Mouse (Mus musculus) embryonic facial prominence, embryonic 14.5 days (tissue): ENCODE results near the gene Rpl36. TPM values are rescaled to one million over a fixed set of nuclear protein-coding genes. Genes with fewer than 3 reads are reported as not detected.
"Not testable (repeated sequence)": the region's sequence is repeated elsewhere in the genome, so short reads cannot be mapped to it uniquely, and the experiment has no call there.

Experiments
- ATAC-seq: fragments of 200-750 bp; cut with Nextera tagmentation; 2 replicates; pipeline ENCODE4 v1.8.0; 2017; ENCODE audit warnings: low read depth, moderate number of reproducible peaks, moderate TSS enrichment
- DNase-seq: peaks from one replicate; pipeline ENCODE4 v3.0.0-alpha.2; 2015; ENCODE audit warnings: low spot score
- H3K27ac ChIP-seq: fragments of 300-500 bp; sonication (generic); replicated peaks from 2 replicates; pipeline ENCODE4 v1.5.1; 2014; ENCODE audit warnings: low read depth, mild to moderate bottlenecking, low read length, moderate library complexity
- H3K27me3 ChIP-seq: fragments of 300-500 bp; sonication (generic); replicated peaks from 2 replicates; pipeline ENCODE4 v1.6.1; 2014; ENCODE audit warnings: low read length; ENCODE audit not compliant: control insufficient read depth, insufficient read depth
- H3K36me3 ChIP-seq: fragments of 300-500 bp; sonication (generic); 2 replicates; pipeline ENCODE4 v1.6.1; 2014; ENCODE audit warnings: low read length, mixed read lengths; ENCODE audit not compliant: control insufficient read depth, insufficient read depth
- H3K4me1 ChIP-seq: fragments of 300-500 bp; sonication (generic); 2 replicates; pipeline ENCODE4 v1.6.1; 2014; ENCODE audit warnings: antibody characterized with exemption, low read length; ENCODE audit not compliant: control insufficient read depth, insufficient read depth
- H3K4me2 ChIP-seq: fragments of 300-500 bp; sonication (generic); 2 replicates; pipeline ENCODE4 v1.6.1; 2014; ENCODE audit warnings: low read depth, mild to moderate bottlenecking, low read length, moderate library complexity, mixed read lengths
- H3K4me3 ChIP-seq: fragments of 300-500 bp; sonication (generic); 2 replicates; pipeline ENCODE4 v1.5.1; 2014; ENCODE audit warnings: low read depth, mild to moderate bottlenecking, low read length
- H3K9ac ChIP-seq: fragments of 300-500 bp; sonication (generic); 2 replicates; pipeline ENCODE4 v1.6.1; 2014; ENCODE audit warnings: low read depth, mild to moderate bottlenecking, low read length, moderate library complexity, mixed read lengths
- H3K9me3 ChIP-seq: fragments of 300-500 bp; sonication (generic); 2 replicates; pipeline ENCODE4 v1.6.1; 2016; ENCODE audit warnings: low read length; ENCODE audit not compliant: control insufficient read depth
- WGBS: fragments of 180-500 bp; shearing (Covaris S2); extraction: QIAGEN DNeasy Blood & Tissue Kit; methylation state at CpG from one replicate; pipeline ENCODE4 v1.1.7; 2014; 5-methylcytosine and 5-hydroxymethylcytosine counted together
- polyA plus RNA-seq: library from polyadenylated mRNA; unstranded; fragments of >200 nt; fragmentation: Nextera tagmentation; extraction: Ambion mirVana; gene quantifications from 2 replicates; pipeline ENCODE4 v1.2.1, GENCODE M21; 2014

Rpl36 gene
- polyA plus RNA-seq, 1 experiment from 2014 or later = 2,222 TPM

GRCm38 (mm10) chr17:56613893-56614292, 677 bp downstream of the Rpl36 start:
- Histone ChIP-seq H3K4me2 (peak overlapping the region; percentile 93), H3K4me3 (peak overlapping the region; percentile 70), H3K9ac (peak overlapping the region; percentile 82), H3K27ac (peak overlapping the region; percentile 91), H3K4me1 (peaks cover 12% of the 10 kb centered on the region; the same call in 1 of the 2 replicates), H3K36me3 (peaks cover 48% of the 10 kb centered on the region)
- not testable (repeated sequence) for ATAC-seq, DNase-seq, H3K27me3 ChIP-seq, H3K9me3 ChIP-seq
- 0% methylated on average over 21 of the region's 26 CpGs for WGBS

- ATAC-seq (no peak), DNase-seq (no peak)
- peak overlapping the region; percentile 91; the same call in 1 of the 2 replicates for H3K27ac ChIP-seq
Measured at GRCm38 (mm10) chr17:56614391-56615135, 1.3 kb downstream of the Rpl36 start.

GRCm38 (mm10) chr17:56615136-56615784, 2.0 kb downstream of the Rpl36 start:
- DNase-seq (no peak), ATAC-seq (no peak)
- WGBS = 84% methylated on average over 11 of the region's 11 CpGs
- peaks cover 7% of the 10 kb centered on the region; the same call in 1 of the 2 replicates for H3K4me1 ChIP-seq
- H3K9me3 ChIP-seq = no peaks in the 10 kb centered on the region
- peak overlapping the region; percentile 82; the same call in 1 of the 2 replicates for H3K9ac ChIP-seq
- no peak overlapping the region for H3K27ac ChIP-seq
- H3K4me3 ChIP-seq = peak overlapping the region; percentile 70
- H3K36me3 ChIP-seq = peaks cover 62% of the 10 kb centered on the region
- H3K4me2 ChIP-seq = peak overlapping the region; percentile 93
- H3K27me3 ChIP-seq = no peaks in the 10 kb centered on the region

More at GRCm38 (mm10) chr17:56614391-56615135, 1.3 kb downstream of the Rpl36 start:
- Histone ChIP-seq H3K36me3 (peaks cover 55% of the 10 kb centered on the region), H3K9ac (peak overlapping the region; percentile 82), H3K4me3 (peak overlapping the region; percentile 70), H3K27me3 (no peaks in the 10 kb centered on the region), H3K4me2 (peak overlapping the region; percentile 93), H3K9me3 (no peaks in the 10 kb centered on the region), H3K4me1 (peaks cover 9% of the 10 kb centered on the region; the same call in 1 of the 2 replicates)
- WGBS = 26% methylated on average over 14 of the region's 14 CpGs

- H3K4me1 ChIP-seq = peaks cover 5% of the 10 kb centered on the region; the same call in 1 of the 2 replicates
- ATAC-seq = no peak
- DNase-seq = no peak
- no peak overlapping the region for H3K4me3 ChIP-seq
- no peaks in the 10 kb centered on the region for H3K27me3 ChIP-seq
- H3K27ac ChIP-seq = no peak overlapping the region
- no peaks in the 10 kb centered on the region for H3K9me3 ChIP-seq
- no peak overlapping the region for H3K4me2 ChIP-seq
- WGBS = 89% methylated on average over 4 of the region's 4 CpGs
- peaks cover 67% of the 10 kb centered on the region for H3K36me3 ChIP-seq
- H3K9ac ChIP-seq = no peak overlapping the region
Measured at GRCm38 (mm10) chr17:56615792-56616191, 2.6 kb downstream of the Rpl36 start.

- Histone ChIP-seq H3K4me3 (no peak overlapping the region), H3K27ac (no peak overlapping the region), H3K9ac (no peak overlapping the region), H3K36me3 (peaks cover 74% of the 10 kb centered on the region), H3K4me2 (no peak overlapping the region), H3K9me3 (no peaks in the 10 kb centered on the region), H3K27me3 (no peaks in the 10 kb centered on the region), H3K4me1 (peaks cover 5% of the 10 kb centered on the region; the same call in 1 of the 2 replicates)
- no peak for DNase-seq
- ATAC-seq = no peak
- WGBS = 89% methylated on average over 3 of the region's 3 CpGs
Measured at GRCm38 (mm10) chr17:56616725-56617124, 3.5 kb downstream of the Rpl36 start.

- H3K9me3 ChIP-seq = no peaks in the 10 kb centered on the region
Measured at GRCm38 (mm10) chr17:56617628-56618027, 4.4 kb downstream of the Rpl36 start.

GRCm38 (mm10) chr17:56625495-56625894, 12.3 kb downstream of the Rpl36 start:
- Histone ChIP-seq H3K27ac (no peak overlapping the region), H3K4me2 (peak overlapping the region; percentile 96), H3K36me3 (peaks cover 43% of the 10 kb centered on the region), H3K27me3 (no peaks in the 10 kb centered on the region), H3K4me3 (peak overlapping the region; percentile 97; the same call in 1 of the 2 replicates), H3K9ac (no peak overlapping the region), H3K4me1 (peaks cover 7% of the 10 kb centered on the region; the same call in 1 of the 2 replicates), H3K9me3 (no peaks in the 10 kb centered on the region)
- DNase-seq (no peak), ATAC-seq (no peak)
- WGBS = 77% methylated on average over 3 of the region's 3 CpGs

More at GRCm38 (mm10) chr17:56617628-56618027, 4.4 kb downstream of the Rpl36 start:
- Histone ChIP-seq H3K4me3 (no peak overlapping the region), H3K4me2 (no peak overlapping the region), H3K36me3 (peaks cover 83% of the 10 kb centered on the region), H3K27me3 (no peaks in the 10 kb centered on the region), H3K27ac (no peak overlapping the region), H3K9ac (no peak overlapping the region), H3K4me1 (peaks cover 5% of the 10 kb centered on the region; the same call in 1 of the 2 replicates)
- 92% methylated on average over 8 of the region's 8 CpGs for WGBS
- DNase-seq = no peak
- ATAC-seq = no peak

- ATAC-seq (peak; percentile 13; the same call in 1 of the 2 replicates), DNase-seq (no peak)
- Histone ChIP-seq H3K4me2 (peak overlapping the region; percentile 96), H3K27me3 (no peaks in the 10 kb centered on the region), H3K4me3 (peak overlapping the region; percentile 97), H3K27ac (peak overlapping the region; percentile 74; the same call in 1 of the 2 replicates), H3K4me1 (peaks cover 7% of the 10 kb centered on the region; the same call in 1 of the 2 replicates), H3K9me3 (no peaks in the 10 kb centered on the region), H3K9ac (peak overlapping the region; percentile 91), H3K36me3 (peaks cover 37% of the 10 kb centered on the region)
- WGBS = 1% methylated on average over 21 of the region's 32 CpGs
Measured at GRCm38 (mm10) chr17:56626260-56626659, 13.0 kb downstream of the Rpl36 start.
